Mouse (Mus musculus) frontal cortex, postnatal 14 days (tissue): ENCODE measurements around the gene Gm8159.
"Not testable (repeated sequence)": the region's sequence is repeated elsewhere in the genome, so short reads cannot be mapped to it uniquely, and the experiment has no call there.

Experiments
- DNase-seq, 2 experiments: peaks; one replicate each; pipeline ENCODE4 v3.0.0; 2022; ENCODE audit warnings: low spot score in 2 of 2

Gene Gm8159

DNA sequence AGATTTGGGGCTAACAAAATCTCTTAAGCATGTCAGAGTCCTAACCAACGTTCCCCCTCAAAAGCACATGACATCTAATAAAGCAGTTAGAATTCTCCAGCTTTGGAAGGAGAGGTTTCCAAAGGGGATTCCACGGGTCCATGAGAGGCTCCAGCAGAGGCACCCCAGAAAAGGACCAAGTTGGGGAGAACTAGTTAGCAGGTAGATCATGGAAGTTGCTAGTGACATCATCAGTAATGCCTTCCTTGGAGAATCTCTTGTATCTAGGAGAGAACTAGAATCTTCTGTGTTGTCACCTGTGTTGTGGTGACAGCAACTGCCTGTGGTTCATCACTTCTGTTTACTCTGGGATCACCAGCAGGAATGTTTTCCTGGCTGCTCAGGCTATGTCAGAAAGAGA is at the start of gene Gm8159:
TSS of gene Gm8159 (plus strand) at position 301 of the 400 bp plus-strand sequence.
- DNase-seq, result not testable (repeated sequence)

DNA sequence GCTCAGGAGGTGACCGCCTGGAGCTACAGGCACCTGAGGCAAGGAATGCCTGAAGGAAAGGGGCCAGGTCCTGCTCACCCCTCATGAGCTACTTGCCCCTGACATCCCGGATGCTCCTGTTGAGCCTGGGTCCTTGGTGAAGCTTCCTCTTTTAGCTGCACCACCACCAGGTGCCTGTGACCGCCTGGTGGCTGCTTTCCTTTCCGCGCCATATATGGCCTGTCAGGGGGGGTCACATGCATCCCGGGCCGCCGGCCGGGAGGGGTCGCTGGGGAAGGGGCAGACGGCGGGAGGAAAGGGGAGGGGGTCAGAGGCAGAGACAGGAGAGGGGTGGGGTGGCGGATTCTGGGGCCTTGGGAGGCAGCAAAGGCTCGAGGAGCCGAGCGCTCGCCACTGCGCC is 17.2 kb downstream of the Gm8159 start:
- DNase-seq, result peak in 1 of 2 experiments; percentile 2

DNA sequence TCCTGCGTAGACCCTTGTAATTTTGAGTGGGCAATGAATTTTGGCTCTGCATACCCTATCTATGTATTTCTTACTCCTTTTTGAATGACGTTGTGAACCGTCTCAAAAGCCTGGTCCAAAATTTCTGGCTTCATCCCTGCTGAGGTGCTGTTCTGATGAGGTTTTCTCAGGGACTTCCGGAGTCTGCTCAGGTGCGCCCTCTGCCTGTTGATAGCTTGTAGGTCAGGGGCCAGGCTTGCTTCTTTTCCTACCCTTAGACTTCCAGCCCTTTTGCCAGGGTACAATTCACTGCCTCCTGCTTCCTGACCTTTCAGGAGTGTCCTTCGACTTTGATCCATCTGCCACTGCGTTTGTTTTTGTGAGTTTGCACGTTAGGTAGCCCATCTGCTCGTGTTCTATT is 18.2 kb downstream of the Gm8159 start:
- DNase-seq, result peak; percentile 3 to 8

DNA sequence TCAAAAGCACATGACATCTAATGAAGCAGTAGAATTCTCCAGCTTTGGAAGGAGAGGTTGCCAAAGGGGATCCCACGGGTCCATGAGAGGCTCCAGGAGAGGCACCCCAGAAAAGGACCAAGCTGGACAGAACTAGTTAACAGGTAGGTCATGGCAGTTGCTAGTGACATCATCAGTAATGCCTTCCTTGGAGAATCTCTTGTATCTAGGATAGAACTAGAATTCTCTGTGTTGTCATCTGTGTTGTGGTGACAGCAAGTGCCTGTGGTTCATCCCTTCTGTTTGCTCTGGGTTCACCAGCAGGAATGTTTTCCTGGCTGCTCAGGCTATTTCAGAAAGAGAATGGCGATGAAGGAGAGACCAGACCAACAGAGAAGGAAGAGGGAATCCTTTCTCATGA is 31.7 kb downstream of the Gm8159 start, which contains the start of gene Gm3239:
TSS of gene Gm3239 (plus strand) at position 301 of the 400 bp plus-strand sequence.
- DNase-seq, result not testable (repeated sequence)
